Mouse (Mus musculus) G1E (cell line): ENCODE results near the gene Otud3.

Source experiments
- CTCF ChIP-seq: IDR thresholded peaks from 2 replicates; pipeline ENCODE4 v1.5.1; 2012; ENCODE audit warnings: low read depth, low read length, inconsistent platforms, mixed read lengths
- TAL1 ChIP-seq: conservative IDR thresholded peaks from 2 replicates; pipeline ENCODE4 v1.6.1; 2012; ENCODE audit warnings: low read depth, low read length, inconsistent platforms, mixed read lengths

DNA sequence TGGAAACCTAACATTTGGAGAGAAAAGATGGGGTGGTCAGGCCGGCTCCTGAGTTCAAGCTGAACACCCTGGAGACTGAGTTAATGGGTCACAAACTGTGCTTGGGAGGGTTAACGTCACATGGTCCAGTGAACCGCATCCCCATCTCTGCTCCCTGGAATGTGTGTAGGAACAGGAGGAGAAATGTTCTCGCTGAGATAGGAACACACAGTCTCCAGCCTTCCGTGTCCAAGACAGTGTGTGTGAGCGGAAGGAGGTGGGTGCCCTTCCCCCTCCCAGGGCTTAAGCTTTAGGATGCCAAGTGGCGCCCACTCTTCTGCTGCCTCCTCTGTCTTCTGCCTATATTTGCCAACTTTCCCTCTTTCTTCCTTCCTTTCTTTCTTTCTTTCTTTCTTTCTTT is 46.2 kb upstream of the Otud3 start:
- TF ChIP-seq CTCF (no peak), TAL1 (no peak)
